Mouse (Mus musculus) bone marrow, adult 2 months (tissue): ENCODE data around the gene Rtca.

ENCODE experiments used
- CTCF ChIP-seq: fragments of 200-500 bp; IDR thresholded peaks from 2 replicates; pipeline ENCODE4 v1.5.1; 2011; ENCODE audit warnings: low read length, control low read depth; ENCODE audit not compliant: control insufficient read depth, insufficient read depth
- POLR2A ChIP-seq: fragments of 200-500 bp; IDR thresholded peaks from 2 replicates; pipeline ENCODE4 v1.6.1; 2011; ENCODE audit warnings: low read depth, mild to moderate bottlenecking, control low read depth, low read length, borderline replicate concordance; ENCODE audit not compliant: control insufficient read depth

DNA sequence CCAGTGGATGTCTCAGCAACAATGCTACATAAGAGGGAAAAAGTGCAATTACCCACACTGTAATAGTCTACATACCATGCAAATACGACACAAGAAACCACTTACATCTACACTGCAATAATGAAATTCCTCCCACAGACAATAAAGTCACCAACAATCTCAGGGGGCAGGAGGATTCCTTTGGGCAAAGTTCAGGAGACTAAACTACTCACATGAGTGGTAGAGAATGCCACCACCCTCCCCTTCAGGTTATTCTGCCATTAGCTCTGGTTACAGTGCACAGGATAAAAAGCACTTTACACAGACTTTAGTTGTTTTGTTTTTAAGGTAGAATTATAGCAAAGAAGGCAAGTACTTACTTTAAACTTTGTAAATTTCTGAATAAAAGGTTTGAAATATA, 12.3 kb downstream of the Rtca start:
- TF ChIP-seq CTCF (no peak), POLR2A (no peak)
